Mouse (Mus musculus) myocyte (in vitro differentiated cells): ENCODE data around the gene BC028528.

Experiments
- MYOG ChIP-seq, 3 experiments: IDR thresholded peaks; one replicate each; pipeline ENCODE4 v1.6.1; 2011; ENCODE audit warnings: control low read depth in 2 of 3, low read depth in 2 of 3, mild to moderate bottlenecking in 2 of 3; ENCODE audit not compliant: insufficient read length in 2 of 3, control insufficient read depth in 1 of 3, insufficient read depth in 1 of 3
- POLR2A ChIP-seq: IDR thresholded peaks from one replicate; pipeline ENCODE4 v1.6.1; 2011; ENCODE audit warnings: low read depth, mild to moderate bottlenecking, control low read depth, moderate library complexity; ENCODE audit not compliant: insufficient read length
- SRF ChIP-seq: IDR thresholded peaks from one replicate; pipeline ENCODE4 v1.6.1; 2011; ENCODE audit warnings: low read depth; ENCODE audit not compliant: control insufficient read depth, insufficient read length
- TCF12 ChIP-seq: IDR thresholded peaks from one replicate; pipeline ENCODE4 v1.6.1; 2011; ENCODE audit warnings: mild to moderate bottlenecking, control low read depth; ENCODE audit not compliant: poor library complexity, insufficient read depth, severe bottlenecking
- TCF3 ChIP-seq: IDR thresholded peaks from one replicate; pipeline ENCODE4 v1.6.1; 2011; ENCODE audit warnings: low read depth, control low read depth; ENCODE audit not compliant: insufficient read length

GRCm38 (mm10) chr3:95928261-95928657 is 36.5 kb upstream of the BC028528 start:
- TF ChIP-seq TCF12 (no peak), POLR2A (no peak), MYOG (IDR thresholded peaks at IDR 0.05; ENCODE audit: control insufficient read depth in 1 of 3, insufficient read depth in 1 of 3, insufficient read length in 2 of 3, low read depth in 2 of 3) (no peak), SRF (no peak), TCF3 (no peak)
